Mouse (Mus musculus): ENCODE results near the gene Xxylt1.

GRCm38 (mm10) chr16:31093186-31093585 lies 12.0 kb upstream of the Xxylt1 start:
- TF ChIP-seq CTCF (IDR thresholded peaks at IDR 0.05; ENCODE audit: borderline replicate concordance, insufficient read depth, low read length) (no peak), POLR2A (IDR thresholded peaks at IDR 0.05; ENCODE audit: low read depth, low read length) (no peak)

Measured in embryonic fibroblast, embryonic 13.5 days (primary cell).